Mouse (Mus musculus) urinary bladder, adult 2 months (tissue): Measurements from ENCODE around the gene Olfml2a. TPM values are rescaled to one million over a fixed set of nuclear protein-coding genes. Genes with fewer than 3 reads are reported as not detected.
"Not testable (repeated sequence)": the region's sequence is repeated elsewhere in the genome, so short reads cannot be mapped to it uniquely, and the experiment has no call there.

Experiments
- DNase-seq: peaks from one replicate; pipeline ENCODE4 v3.0.0; 2022; ENCODE audit warnings: low spot score
- polyA plus RNA-seq: library from polyadenylated mRNA; depleted of rRNA; stranded (reverse); fragments of >200 nt; gene quantifications from 2 replicates; pipeline ENCODE4 v1.2.3, GENCODE M21; 2012; rRNA removed

Gene Olfml2a
- polyA plus RNA-seq, 1 experiment = 7.7 TPM

- not testable (repeated sequence) for DNase-seq
These were observed 78.4 kb downstream of the Olfml2a start for GRCm38 (mm10) chr2:39010144-39010543.

GRCm38 (mm10) chr2:39011264-39011663 is 79.5 kb downstream of the Olfml2a start:
- no peak for DNase-seq

- no peak for DNase-seq
These were observed 80.2 kb downstream of the Olfml2a start for GRCm38 (mm10) chr2:39011971-39012370.

- no peak for DNase-seq
These were observed 81.0 kb downstream of the Olfml2a start for GRCm38 (mm10) chr2:39012768-39013279.

Other genes with a start within 250 kb of the Olfml2a start
- gene Nr5a1, start 217.4 kb upstream of the Olfml2a start, polyA plus RNA-seq = not detected in 2 replicates
- gene Nr6a1, start 4.3 kb upstream of the Olfml2a start, polyA plus RNA-seq = 5.3 and 5.4 TPM in 2 replicates
- 0.88 and 1.1 TPM in 2 replicates for gene Wdr38, start 65.5 kb downstream of the Olfml2a start, polyA plus RNA-seq
- gene Arpc5l, start 73.4 kb downstream of the Olfml2a start, polyA plus RNA-seq = 72.3 and 79.9 TPM in 2 replicates
- gene Rpl35, start 73.6 kb downstream of the Olfml2a start, polyA plus RNA-seq = 609 and 648 TPM in 2 replicates
- gene Golga1, start 133.6 kb downstream of the Olfml2a start, polyA plus RNA-seq = 27.6 and 33.4 TPM in 2 replicates